Mouse (Mus musculus): ENCODE measurements around the gene Xpnpep3.

The Xpnpep3 gene

DNA sequence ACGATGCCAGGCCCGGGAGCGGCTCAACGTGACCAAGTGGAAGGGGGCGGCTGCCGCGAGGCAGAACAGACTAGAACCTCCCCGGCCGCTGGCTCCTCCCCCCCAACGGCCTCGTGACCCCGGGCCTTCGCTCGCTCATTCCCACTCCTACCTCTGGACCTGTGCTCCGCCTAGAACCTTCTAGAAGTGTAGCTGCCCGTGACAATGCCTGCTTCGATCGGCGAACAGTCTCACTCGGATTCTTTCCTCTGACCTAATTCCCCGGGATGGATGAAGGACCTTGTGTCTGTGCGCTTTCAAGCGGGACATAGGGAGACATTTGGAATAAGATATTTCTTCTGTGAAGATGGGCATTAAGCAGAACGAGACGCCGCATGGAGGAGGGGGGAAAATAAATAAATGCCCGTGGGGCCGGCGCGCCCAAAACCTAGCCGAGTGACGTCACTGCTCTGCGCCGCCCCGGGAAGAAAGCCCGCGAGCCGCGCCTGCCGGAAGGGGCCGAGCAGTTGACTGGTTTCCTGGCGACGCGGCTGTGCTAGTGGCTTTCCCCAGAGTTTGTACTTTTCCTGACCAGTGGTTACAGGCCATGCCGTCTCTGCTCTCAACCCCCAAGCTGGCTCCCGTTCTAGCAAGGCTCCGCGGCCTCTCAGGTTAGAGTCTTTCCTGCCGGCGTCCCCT is at the start of gene Xpnpep3, which contains the start of gene St13:
Gene Xpnpep3 (plus strand): TSS at position 501 of the 678 bp plus-strand sequence.
Gene St13 (minus strand): TSS at position 440 of the 678 bp plus-strand sequence.
- peak; percentile 96 for DNase-seq

DNA sequence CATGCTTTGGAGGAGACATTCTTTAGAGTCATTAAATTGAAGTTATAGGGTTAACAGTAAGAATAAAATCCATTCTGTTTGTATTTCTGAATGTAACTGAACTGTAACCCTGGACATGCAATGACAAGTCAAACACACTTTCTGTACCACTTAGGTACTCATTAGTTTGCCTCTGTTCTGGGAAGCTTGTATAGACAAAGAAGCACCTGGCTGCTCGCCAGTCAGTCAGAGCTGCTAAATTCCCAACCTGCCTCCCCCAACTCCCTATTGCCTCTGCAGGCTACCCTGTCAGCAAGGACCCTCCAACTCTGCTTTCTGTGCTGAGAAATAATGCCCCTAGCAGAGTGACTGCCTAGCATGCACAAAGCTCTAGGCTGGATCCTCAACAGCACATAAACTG is 49.5 kb upstream of the Xpnpep3 start:
- DNase-seq: no peak

DNA sequence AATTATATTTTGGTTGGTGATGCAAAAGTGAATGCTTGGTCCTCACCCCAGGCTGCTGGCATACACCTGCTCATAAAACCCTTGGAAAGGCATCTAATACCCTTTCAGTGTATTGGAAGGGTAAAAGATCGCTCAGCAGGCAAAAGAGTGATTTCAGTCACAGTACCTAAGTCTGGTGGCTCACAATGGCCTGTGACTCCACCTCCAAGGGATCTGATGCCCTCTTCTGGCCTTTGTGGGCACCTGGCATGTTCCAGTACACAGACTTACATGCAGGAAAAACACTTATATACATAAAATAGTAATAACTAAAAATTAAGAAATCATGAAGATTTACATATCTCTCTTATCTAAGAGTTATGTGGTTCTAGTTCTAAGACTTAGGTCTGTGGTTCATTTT is 47.3 kb upstream of the Xpnpep3 start:
- no peak for DNase-seq

GRCm38 (mm10) chr15:81355146-81355761 is 44.7 kb upstream of the Xpnpep3 start:
- DNase-seq: peak; percentile 50

GRCm38 (mm10) chr15:81356946-81357345 is 43.0 kb upstream of the Xpnpep3 start:
- no peak for DNase-seq

DNA sequence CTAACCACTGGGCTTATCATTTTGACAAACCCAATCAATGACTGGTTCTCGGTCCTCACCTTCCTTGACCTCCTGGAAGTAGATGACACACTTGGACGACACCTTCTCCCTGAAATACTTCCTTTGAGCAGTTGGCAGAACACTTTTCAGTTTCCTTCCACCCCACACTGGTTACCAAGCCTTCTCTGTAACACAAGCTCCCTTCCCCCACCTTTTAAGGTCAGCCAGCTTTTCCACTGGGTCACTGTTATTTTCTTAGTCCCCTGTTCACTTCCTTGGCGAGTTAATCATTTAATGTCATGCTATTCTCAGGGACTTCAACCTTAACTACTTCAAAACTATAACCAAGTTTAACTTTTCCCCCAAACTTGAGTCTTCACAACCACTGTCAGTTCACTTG is 41.0 kb upstream of the Xpnpep3 start:
- DNase-seq: peak; percentile 68

DNA sequence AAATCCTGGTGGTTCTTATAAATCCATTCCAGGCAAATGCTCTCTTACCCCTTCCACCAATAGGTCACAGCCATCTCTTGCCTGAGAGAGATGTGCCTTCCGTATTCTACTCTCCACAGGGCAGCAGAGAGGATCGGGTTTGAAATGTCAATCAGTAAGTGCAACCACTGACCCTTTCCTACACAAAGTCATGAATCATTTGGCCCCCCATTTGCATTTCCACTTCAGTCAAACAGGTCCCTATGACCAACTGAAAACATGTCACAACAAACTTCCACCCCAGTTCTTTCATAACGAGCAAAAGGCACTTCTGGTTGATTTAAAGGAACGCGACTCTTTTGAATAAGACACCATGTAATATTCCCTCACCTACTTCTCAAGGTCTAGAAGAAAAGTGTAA is 40.5 kb upstream of the Xpnpep3 start:
- no peak for DNase-seq

DNA sequence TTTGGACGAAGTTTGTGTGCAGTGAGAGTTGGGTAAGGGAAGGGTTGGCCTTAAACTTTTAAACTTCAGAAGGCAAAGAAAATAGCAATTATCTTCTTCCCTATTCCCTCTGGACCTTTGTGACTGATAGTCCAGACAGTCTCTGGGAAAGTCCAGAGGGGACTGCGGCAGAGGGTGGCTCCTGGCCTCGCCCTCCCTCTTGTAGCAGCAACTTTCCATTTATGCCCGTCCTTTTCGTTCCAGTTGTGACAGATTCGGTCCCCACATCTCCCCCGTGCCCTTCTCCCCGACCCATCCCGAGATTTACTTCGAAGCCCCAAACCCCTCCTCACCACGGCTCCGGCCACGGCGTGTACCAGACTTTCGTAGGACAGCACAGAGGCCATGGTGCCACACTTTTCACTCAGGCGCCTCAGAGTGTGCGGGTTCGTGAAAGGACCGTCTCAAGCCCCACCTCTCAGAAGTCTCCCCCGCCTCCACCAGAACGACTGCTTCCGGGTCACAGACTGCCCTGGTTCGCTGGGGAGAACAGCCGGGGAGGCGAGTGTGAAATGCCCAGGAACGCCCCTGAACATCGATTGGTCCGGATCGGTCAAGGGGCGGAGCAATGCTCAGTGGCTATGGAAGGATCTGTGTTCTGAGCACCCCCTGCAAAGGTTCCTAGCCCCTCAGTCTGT is 39.5 kb upstream of the Xpnpep3 start, which contains the start of gene Slc25a17:
Gene Slc25a17 (minus strand): TSS at position 468 of the 677 bp plus-strand sequence.
- peak; percentile 96 for DNase-seq

- DNase-seq: no peak
Measured at GRCm38 (mm10) chr15:81361022-81361404, 38.9 kb upstream of the Xpnpep3 start.

DNA sequence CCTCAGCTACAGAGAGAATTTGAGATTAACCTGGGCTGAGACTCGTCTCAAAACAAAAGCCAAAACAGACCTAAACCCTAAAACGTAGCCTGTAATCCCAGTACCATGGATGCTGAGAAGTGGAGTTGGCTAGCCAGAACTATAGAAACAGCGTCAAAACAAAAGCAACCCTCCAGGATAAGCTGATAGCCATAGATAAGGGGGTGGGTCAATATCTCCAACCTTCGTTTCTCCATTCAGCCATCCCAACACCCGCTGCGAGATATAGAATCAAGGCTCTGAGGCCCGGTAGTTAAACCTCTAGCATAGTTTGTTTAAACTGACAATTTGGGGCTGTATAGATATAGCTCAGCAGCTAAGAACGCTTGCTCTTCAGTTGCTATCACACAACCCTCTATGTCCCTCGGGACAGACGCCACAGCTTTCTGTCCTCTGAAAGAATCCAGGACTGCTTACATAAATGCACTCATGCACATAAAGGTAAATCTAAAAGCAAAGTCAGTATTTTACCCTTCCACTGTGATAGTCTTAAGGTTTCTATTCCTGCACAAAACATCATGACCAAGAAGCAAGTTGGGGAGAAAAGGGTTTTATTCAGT is 38.4 kb upstream of the Xpnpep3 start:
- DNase-seq: no peak

GRCm38 (mm10) chr15:81362501-81362900 is 37.4 kb upstream of the Xpnpep3 start:
- DNase-seq: peak; percentile 51

GRCm38 (mm10) chr15:81364271-81364670 is 35.7 kb upstream of the Xpnpep3 start:
- DNase-seq: no peak

- no peak for DNase-seq
Measured at GRCm38 (mm10) chr15:81365246-81365645, 34.7 kb upstream of the Xpnpep3 start.

GRCm38 (mm10) chr15:81366241-81366640 is 33.7 kb upstream of the Xpnpep3 start:
- DNase-seq: no peak

- no peak for DNase-seq
Measured at GRCm38 (mm10) chr15:81368601-81369000, 31.3 kb upstream of the Xpnpep3 start.

- no peak for DNase-seq
Measured at GRCm38 (mm10) chr15:81370356-81370755, 29.6 kb upstream of the Xpnpep3 start.

DNA sequence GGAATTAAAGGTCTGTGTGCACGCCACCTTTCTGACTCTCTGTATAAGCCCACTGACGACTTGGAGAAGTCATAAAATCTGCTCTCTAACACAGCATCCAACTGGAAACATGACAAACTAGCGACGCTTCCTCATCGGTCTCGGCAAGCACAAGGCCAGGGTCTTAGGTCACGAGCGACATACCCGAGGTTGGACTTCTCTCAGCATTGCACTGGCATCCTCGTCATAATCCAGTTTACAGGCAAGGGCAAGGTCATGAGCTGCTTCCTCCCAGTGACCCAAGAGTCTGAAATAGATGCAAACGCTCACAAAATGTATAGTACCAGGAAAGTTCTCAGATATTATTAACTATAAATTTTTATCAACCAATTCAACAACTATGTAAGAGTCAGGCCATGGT is 25.3 kb upstream of the Xpnpep3 start:
- DNase-seq: no peak

DNA sequence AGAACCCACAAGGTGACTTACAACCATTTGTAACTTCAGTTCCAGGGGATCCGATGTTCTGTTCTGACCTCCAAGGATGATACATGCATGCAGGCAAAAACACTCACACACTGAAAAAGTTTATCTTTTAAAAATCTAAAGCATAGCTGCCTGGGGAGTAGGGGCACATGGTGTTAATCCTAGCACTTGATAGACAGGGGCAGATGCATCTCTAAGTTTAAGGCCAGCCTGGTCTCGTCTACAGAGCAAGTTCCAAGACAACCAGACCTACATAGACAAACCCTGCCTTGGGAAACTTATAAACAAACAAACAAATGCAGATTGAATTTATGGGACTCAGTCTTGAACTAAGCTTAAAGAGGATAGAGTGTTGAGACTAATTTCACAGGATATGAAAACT is 21.1 kb upstream of the Xpnpep3 start:
- no peak for DNase-seq

GRCm38 (mm10) chr15:81386327-81386726 is 13.6 kb upstream of the Xpnpep3 start:
- no peak for DNase-seq

DNA sequence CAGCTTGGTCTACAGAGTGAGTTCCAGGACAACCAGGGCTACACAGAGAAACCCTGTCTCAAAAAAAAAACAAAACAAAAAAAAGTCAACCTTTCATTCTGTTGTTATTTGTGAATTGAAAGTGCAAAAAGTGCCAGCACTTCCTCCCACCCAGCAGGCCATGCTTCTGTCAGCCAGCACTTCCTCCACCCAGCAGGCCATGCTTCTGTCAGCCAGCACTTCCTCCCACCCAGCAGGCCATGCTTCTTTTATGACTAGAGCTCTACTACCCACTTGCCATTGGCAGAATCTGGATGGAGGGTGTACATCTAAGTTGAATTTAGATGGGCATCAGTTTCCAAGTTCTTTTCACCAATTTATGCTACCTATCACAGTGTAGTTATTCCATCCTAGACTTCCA is 6.9 kb upstream of the Xpnpep3 start:
- no peak for DNase-seq

GRCm38 (mm10) chr15:81394211-81394915 is 5.6 kb upstream of the Xpnpep3 start:
- DNase-seq: peak; percentile 43

DNA sequence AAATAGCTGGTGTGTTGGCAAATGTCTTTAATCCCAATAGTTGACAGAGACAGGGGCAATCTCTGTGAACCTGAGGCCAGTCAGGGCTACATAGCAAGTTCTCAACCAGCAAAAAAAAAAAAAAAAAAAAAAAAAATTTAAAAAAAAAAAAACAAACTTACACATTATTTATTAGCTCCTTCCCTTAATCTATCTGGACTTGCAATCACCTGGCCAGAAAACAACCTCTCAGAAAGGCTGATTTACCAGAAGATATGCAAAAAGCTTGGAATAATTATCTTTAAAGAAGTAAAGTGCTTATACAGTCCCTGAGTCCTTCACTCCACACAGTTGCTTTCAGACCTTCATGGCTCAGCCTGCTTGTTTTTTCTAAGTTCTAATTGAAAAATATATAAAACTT is 1.7 kb upstream of the Xpnpep3 start:
- no peak for DNase-seq

DNA sequence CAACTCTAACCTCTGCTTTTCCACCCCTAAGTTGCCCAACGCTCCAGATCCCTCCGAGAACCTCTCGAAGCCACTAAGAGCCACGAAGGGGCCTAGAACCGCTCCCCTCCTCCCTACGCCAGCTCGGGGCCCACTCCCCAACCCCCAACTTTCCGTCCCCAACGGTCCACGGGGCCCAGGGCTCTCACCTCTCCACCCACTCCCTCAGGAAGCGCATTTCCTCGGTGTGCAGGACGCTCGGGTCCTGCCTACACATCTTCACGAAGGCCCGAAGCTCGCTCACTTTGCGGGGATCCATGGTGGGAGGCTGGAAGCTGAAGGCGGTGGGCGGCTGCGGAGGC is 671 bp upstream of the Xpnpep3 start:
- DNase-seq: no peak
